9 mouse cellular contexts compared by ENCODE assay signal in the genomic region with DNA sequence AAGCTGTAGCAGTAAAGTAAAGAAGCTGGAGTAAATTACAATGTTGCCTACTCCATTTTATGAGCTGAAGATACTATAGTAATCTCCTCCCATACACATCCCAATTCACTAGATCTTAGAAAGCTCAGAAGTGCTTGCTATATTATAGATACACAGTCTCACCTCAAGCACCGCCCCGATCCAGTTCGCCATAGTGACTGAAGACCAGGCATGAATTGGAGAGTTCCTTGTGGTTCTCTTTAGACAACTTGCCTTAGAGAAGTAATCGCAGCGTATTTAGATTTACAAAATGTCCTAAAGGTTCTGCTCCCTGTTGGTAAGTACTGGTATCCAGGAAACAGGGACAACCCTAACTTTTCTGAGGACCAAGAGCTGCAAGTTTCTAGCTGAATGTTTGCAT. TPM values are rescaled to one million over a fixed set of nuclear protein-coding genes. Genes with fewer than 3 reads are reported as not detected.
DNase-seq lines count a peak whose midpoint lies in the region; ATAC-seq lines count a peak whose summit lies in the region.
"Had no signal": no experiment of that assay in that cellular context is flagged by ENCODE, and none has a peak within 500 bp of the region (broad histone marks: within the 10 kb centered on the region; RNA-seq: fewer than 3 reads in every experiment).

No protein-coding gene starts in this region.

- DNase-seq in intestine, embryonic 14.5 days (ENCODE audit: low spot score): no peak
- peak; percentile 42 for DNase-seq in c-Kit-positive CD71-positive TER-119-negative erythroid progenitor cells, embryonic 14.5 days (ENCODE audit: low read depth)
- no peak for DNase-seq in hindbrain, embryonic 10.5 days (ENCODE audit: low spot score)
- DNase-seq in lung, postnatal 10 days: no peak
- no peak for DNase-seq in gastrocnemius, postnatal 4 days (ENCODE audit: low spot score in 2 of 2)
- no peak for DNase-seq in embryo, embryonic 11 days
- DNase-seq: lung, adult 18-20 months had no signal

- peak overlapping the region; percentile 77 for H3K4me2 ChIP-seq in intestine, embryonic 14.5 days (ENCODE audit: low read length)
- H3K4me2 ChIP-seq in intestine, embryonic 16.5 days (ENCODE audit: low read depth, low read length): no peak overlapping the region; the same call in 1 of the 2 replicates
- H3K4me2 ChIP-seq in midbrain, embryonic 12.5 days (replicated peaks): peak overlapping the region; percentile 67

- no peak overlapping the region for H3K27ac ChIP-seq in intestine, embryonic 14.5 days (ENCODE audit: low read depth)
- H3K27ac ChIP-seq in intestine, embryonic 16.5 days (ENCODE audit: low read length): no peak overlapping the region
- no peak overlapping the region for H3K27ac ChIP-seq in hindbrain, embryonic 10.5 days
- no peak overlapping the region for H3K27ac ChIP-seq in midbrain, embryonic 12.5 days (replicated peaks)

- H3K36me3 ChIP-seq in intestine, embryonic 14.5 days (ENCODE audit: control insufficient read depth, insufficient read depth, low read length): peaks cover 4% of the 10 kb centered on the region; the same call in 1 of the 2 replicates
- no peaks in the 10 kb centered on the region for H3K36me3 ChIP-seq in intestine, embryonic 16.5 days (ENCODE audit: control insufficient read depth, insufficient read depth, low read length)
- H3K36me3 ChIP-seq in hindbrain, embryonic 10.5 days: peaks cover 15% of the 10 kb centered on the region
- peaks cover 8% of the 10 kb centered on the region; the same call in 1 of the 2 replicates for H3K36me3 ChIP-seq in midbrain, embryonic 12.5 days

- H3K9ac ChIP-seq in intestine, embryonic 14.5 days (ENCODE audit: low read length): no peak overlapping the region
- H3K9ac ChIP-seq in intestine, embryonic 16.5 days (ENCODE audit: low read depth, low read length): no peak overlapping the region
- no peak overlapping the region for H3K9ac ChIP-seq in midbrain, embryonic 12.5 days (replicated peaks)

- ATAC-seq in intestine, embryonic 14.5 days (replicated peaks; ENCODE audit: low FRiP score, low TSS enrichment, low read depth): no peak
- ATAC-seq in intestine, embryonic 16.5 days: no peak
- no peak for ATAC-seq in midbrain, embryonic 12.5 days (ENCODE audit: low FRiP score, low read depth)

- H3K9me3 ChIP-seq in intestine, embryonic 14.5 days (ENCODE audit: control insufficient read depth, low read length): no peaks in the 10 kb centered on the region
- no peaks in the 10 kb centered on the region for H3K9me3 ChIP-seq in intestine, embryonic 16.5 days (ENCODE audit: control insufficient read depth, low read length)
- H3K9me3 ChIP-seq in hindbrain, embryonic 10.5 days: no peaks in the 10 kb centered on the region
- no peaks in the 10 kb centered on the region for H3K9me3 ChIP-seq in midbrain, embryonic 12.5 days

- no peaks in the 10 kb centered on the region for H3K27me3 ChIP-seq in intestine, embryonic 14.5 days (replicated peaks; ENCODE audit: control insufficient read depth, insufficient read depth, low read length)
- no peaks in the 10 kb centered on the region for H3K27me3 ChIP-seq in intestine, embryonic 16.5 days (replicated peaks; ENCODE audit: control insufficient read depth, insufficient read depth, low read length)
- no peaks in the 10 kb centered on the region for H3K27me3 ChIP-seq in hindbrain, embryonic 10.5 days (ENCODE audit: insufficient read depth, poor library complexity, severe bottlenecking)
- H3K27me3 ChIP-seq in midbrain, embryonic 12.5 days: no peaks in the 10 kb centered on the region

- 94% methylated on average over 5 of the region's 5 CpGs for WGBS in intestine, embryonic 14.5 days
- WGBS in intestine, embryonic 16.5 days: 90% methylated on average over 5 of the region's 5 CpGs
- WGBS in hindbrain, embryonic 10.5 days: 92% methylated on average over 5 of the region's 5 CpGs
- WGBS in midbrain, embryonic 12.5 days: 91% methylated on average over 5 of the region's 5 CpGs

- peaks cover 23% of the 10 kb centered on the region for H3K4me1 ChIP-seq in intestine, embryonic 14.5 days (replicated peaks; ENCODE audit: control insufficient read depth, insufficient read depth, low read length)
- H3K4me1 ChIP-seq in intestine, embryonic 16.5 days (ENCODE audit: control insufficient read depth, insufficient read depth, low read length): peaks cover 15% of the 10 kb centered on the region
- H3K4me1 ChIP-seq in hindbrain, embryonic 10.5 days (replicated peaks): peaks cover 32% of the 10 kb centered on the region
- peaks cover 18% of the 10 kb centered on the region for H3K4me1 ChIP-seq in midbrain, embryonic 12.5 days

- peak overlapping the region; percentile 88; the same call in 1 of the 2 replicates for H3K4me3 ChIP-seq in intestine, embryonic 14.5 days (ENCODE audit: low read depth, low read length)
- no peak overlapping the region for H3K4me3 ChIP-seq in intestine, embryonic 16.5 days (ENCODE audit: low read length)
- peak overlapping the region; percentile 83 for H3K4me3 ChIP-seq in hindbrain, embryonic 10.5 days
- peak overlapping the region; percentile 76 for H3K4me3 ChIP-seq in midbrain, embryonic 12.5 days

RNA-seq across cellular contexts. Expression of a gene that starts 1.8 kb away (rescaled TPM):
- 7.8 and 9.8 TPM in 2 replicates for polyA plus RNA-seq in intestine, embryonic 14.5 days (2014; fragmentation: Nextera tagmentation; extraction: Ambion mirVana)
- 3.9 and 4.3 TPM in 2 replicates for polyA plus RNA-seq in intestine, embryonic 16.5 days (2015; fragmentation: Nextera tagmentation; extraction: Ambion mirVana)
- polyA plus RNA-seq in hindbrain, embryonic 10.5 days (2016; fragmentation: Nextera tagmentation; extraction: Ambion mirVana): 10.8 TPM in 2 replicates
- 21.4 and 23.9 TPM in 2 replicates for polyA plus RNA-seq in midbrain, embryonic 12.5 days (2016; fragmentation: Nextera tagmentation; extraction: Ambion mirVana)
- total RNA-seq in gastrocnemius, postnatal 4 days (2021): 10 to 100 TPM; 13.1 to 15.1 TPM
